Mouse (Mus musculus) hindbrain, embryonic 16.5 days (tissue): ENCODE measurements around the gene Dscam. TPM values are rescaled to one million over a fixed set of nuclear protein-coding genes. Genes with fewer than 3 reads are reported as not detected.

ENCODE experiments used
- ATAC-seq: fragments of 200-750 bp; cut with Nextera tagmentation; 2 replicates; pipeline ENCODE4 v1.8.0; 2017; ENCODE audit warnings: moderate TSS enrichment, moderate library complexity
- H3K27ac ChIP-seq: fragments of 300-500 bp; sonication (generic); 2 replicates; pipeline ENCODE4 v1.5.1; 2014; ENCODE audit warnings: low read depth, mild to moderate bottlenecking, control low read depth, low read length, moderate library complexity
- H3K27me3 ChIP-seq: fragments of 300-500 bp; sonication (generic); replicated peaks from 2 replicates; pipeline ENCODE4 v1.6.1; 2014; ENCODE audit warnings: low read length; ENCODE audit not compliant: control insufficient read depth, insufficient read depth
- H3K36me3 ChIP-seq: fragments of 300-500 bp; sonication (generic); 2 replicates; pipeline ENCODE4 v1.6.1; 2014; ENCODE audit warnings: mild to moderate bottlenecking, low read length, moderate library complexity, mixed read lengths; ENCODE audit not compliant: control insufficient read depth, insufficient read depth
- H3K4me1 ChIP-seq: fragments of 300-500 bp; sonication (generic); 2 replicates; pipeline ENCODE4 v1.6.1; 2014; ENCODE audit warnings: low read depth, low read length; ENCODE audit not compliant: control insufficient read depth, insufficient read depth
- H3K4me2 ChIP-seq: fragments of 300-500 bp; sonication (generic); 2 replicates; pipeline ENCODE4 v1.6.1; 2014; ENCODE audit warnings: mild to moderate bottlenecking, low read length, control low read depth, moderate library complexity
- H3K4me3 ChIP-seq: fragments of 300-500 bp; sonication (generic); 2 replicates; pipeline ENCODE4 v1.5.1; 2014; ENCODE audit warnings: mild to moderate bottlenecking, low read length, control low read depth, moderate library complexity
- H3K9ac ChIP-seq: fragments of 300-500 bp; sonication (generic); 2 replicates; pipeline ENCODE4 v1.6.1; 2014; ENCODE audit warnings: low read depth, mild to moderate bottlenecking, control low read depth, low read length, moderate library complexity
- H3K9me3 ChIP-seq: fragments of 300-500 bp; sonication (generic); 2 replicates; pipeline ENCODE4 v1.6.1; 2014; ENCODE audit warnings: mild to moderate bottlenecking, low read length, moderate library complexity; ENCODE audit not compliant: control insufficient read depth
- WGBS: fragments of 180-500 bp; shearing (Covaris S2); extraction: QIAGEN DNeasy Blood & Tissue Kit; methylation state at CpG from one replicate; pipeline ENCODE4 v1.1.7; 2014; 5-methylcytosine and 5-hydroxymethylcytosine counted together
- polyA plus RNA-seq: library from polyadenylated mRNA; unstranded; fragments of >200 nt; fragmentation: Nextera tagmentation; extraction: Ambion mirVana; gene quantifications from 2 replicates; pipeline ENCODE4 v1.2.1, GENCODE M21; 2015

Gene Dscam
- polyA plus RNA-seq, 1 experiment from 2014 or later: 13.1 TPM

DNA sequence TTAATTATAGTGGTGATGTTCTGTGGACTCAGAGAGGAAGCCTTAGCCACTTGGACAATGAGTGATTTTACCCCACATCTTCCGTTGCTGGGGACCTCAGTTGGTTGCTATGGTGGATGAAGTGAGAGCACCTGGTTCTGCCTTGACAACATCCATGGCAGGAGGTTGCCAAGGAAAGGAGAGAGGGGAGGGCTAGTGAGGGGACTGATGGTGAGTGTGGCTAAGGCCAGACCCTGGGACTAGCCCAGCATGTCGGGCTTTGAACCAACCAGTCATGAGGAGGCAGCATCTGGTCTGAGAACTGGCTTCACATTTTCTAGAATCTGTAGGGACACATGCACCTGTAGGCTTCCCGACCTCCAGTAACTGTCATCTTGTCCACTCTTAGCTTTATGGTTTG lies 439.7 kb downstream of the Dscam start:
- 74% methylated on average over 3 of the region's 3 CpGs for WGBS
- H3K4me2 ChIP-seq: no peak overlapping the region
- H3K36me3 ChIP-seq: no peaks in the 10 kb centered on the region
- H3K9ac ChIP-seq: no peak overlapping the region
- H3K27me3 ChIP-seq: no peaks in the 10 kb centered on the region
- H3K4me1 ChIP-seq: peaks cover 14% of the 10 kb centered on the region
- H3K9me3 ChIP-seq: no peaks in the 10 kb centered on the region
- ATAC-seq: no peak
- no peak overlapping the region for H3K4me3 ChIP-seq
- peak overlapping the region; percentile 39; the same call in 1 of the 2 replicates for H3K27ac ChIP-seq

GRCm38 (mm10) chr16:96727836-96728774 lies 442.4 kb downstream of the Dscam start:
- H3K4me3 ChIP-seq: no peak overlapping the region
- no peak overlapping the region for H3K9ac ChIP-seq
- H3K4me1 ChIP-seq: peaks cover 23% of the 10 kb centered on the region
- H3K9me3 ChIP-seq: no peaks in the 10 kb centered on the region
- 50% methylated on average over 13 of the region's 13 CpGs for WGBS
- H3K36me3 ChIP-seq: no peaks in the 10 kb centered on the region
- H3K4me2 ChIP-seq: no peak overlapping the region
- no peak for ATAC-seq
- H3K27ac ChIP-seq: peak overlapping the region; percentile 41; the same call in 1 of the 2 replicates
- no peaks in the 10 kb centered on the region for H3K27me3 ChIP-seq

- Histone ChIP-seq H3K4me3 (no peak overlapping the region), H3K27me3 (no peaks in the 10 kb centered on the region), H3K4me1 (peaks cover 26% of the 10 kb centered on the region), H3K9ac (no peak overlapping the region), H3K4me2 (no peak overlapping the region), H3K36me3 (no peaks in the 10 kb centered on the region), H3K27ac (peak overlapping the region; percentile 71), H3K9me3 (no peaks in the 10 kb centered on the region)
- peak; percentile 68 for ATAC-seq
- WGBS: 51% methylated on average over 8 of the region's 8 CpGs
Observed at GRCm38 (mm10) chr16:96725071-96725724, 445.4 kb downstream of the Dscam start.

- Histone ChIP-seq H3K4me3 (no peak overlapping the region), H3K9ac (no peak overlapping the region), H3K36me3 (no peaks in the 10 kb centered on the region), H3K4me1 (peaks cover 26% of the 10 kb centered on the region), H3K9me3 (no peaks in the 10 kb centered on the region), H3K27me3 (no peaks in the 10 kb centered on the region), H3K27ac (no peak overlapping the region), H3K4me2 (no peak overlapping the region)
- 44% methylated on average over 5 of the region's 5 CpGs for WGBS
- no peak for ATAC-seq
Observed at GRCm38 (mm10) chr16:96724591-96724990, 446.0 kb downstream of the Dscam start.

GRCm38 (mm10) chr16:96724123-96724522 lies 446.4 kb downstream of the Dscam start:
- H3K27me3 ChIP-seq: no peaks in the 10 kb centered on the region
- no peaks in the 10 kb centered on the region for H3K36me3 ChIP-seq
- H3K4me1 ChIP-seq: peaks cover 26% of the 10 kb centered on the region
- WGBS: 44% methylated on average over 3 of the region's 3 CpGs
- H3K4me3 ChIP-seq: no peak overlapping the region
- no peaks in the 10 kb centered on the region for H3K9me3 ChIP-seq
- H3K27ac ChIP-seq: no peak overlapping the region
- H3K9ac ChIP-seq: no peak overlapping the region
- no peak overlapping the region for H3K4me2 ChIP-seq
- no peak for ATAC-seq

- no peak overlapping the region for H3K27ac ChIP-seq
- 92% methylated on average over 2 of the region's 2 CpGs for WGBS
- no peak for ATAC-seq
Observed at GRCm38 (mm10) chr16:96723066-96723669, 447.4 kb downstream of the Dscam start.

DNA sequence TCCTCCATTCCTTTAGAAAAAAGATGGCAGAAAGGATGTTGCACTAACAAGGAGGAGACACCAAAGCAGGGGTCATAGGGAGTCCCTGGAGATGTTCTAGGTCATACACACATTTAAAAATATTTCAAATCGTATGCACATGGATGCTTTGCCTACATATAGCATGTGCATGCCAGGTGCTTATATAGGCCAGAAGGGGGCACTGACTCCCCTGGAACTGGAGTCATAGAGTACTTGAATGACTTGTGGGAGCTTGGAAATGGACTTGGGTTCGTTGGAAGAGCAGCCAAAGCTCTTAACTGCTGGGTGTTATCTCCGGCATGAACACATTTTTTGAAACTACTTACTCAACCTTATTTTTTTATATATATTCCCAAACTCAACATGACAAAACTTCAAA lies 448.4 kb downstream of the Dscam start:
- no peaks in the 10 kb centered on the region for H3K27me3 ChIP-seq
- H3K36me3 ChIP-seq: no peaks in the 10 kb centered on the region
- no peak overlapping the region for H3K4me3 ChIP-seq
- H3K27ac ChIP-seq: no peak overlapping the region
- ATAC-seq: no peak
- H3K9ac ChIP-seq: no peak overlapping the region
- no peaks in the 10 kb centered on the region for H3K9me3 ChIP-seq
- H3K4me2 ChIP-seq: no peak overlapping the region
- 73% methylated on average over 3 of the region's 3 CpGs for WGBS
- H3K4me1 ChIP-seq: peaks cover 15% of the 10 kb centered on the region

More at GRCm38 (mm10) chr16:96723066-96723669, 447.4 kb downstream of the Dscam start:
- H3K4me2 ChIP-seq: no peak overlapping the region
- H3K4me1 ChIP-seq: peaks cover 21% of the 10 kb centered on the region
- H3K9me3 ChIP-seq: no peaks in the 10 kb centered on the region
- H3K27me3 ChIP-seq: no peaks in the 10 kb centered on the region
- no peak overlapping the region for H3K4me3 ChIP-seq
- H3K9ac ChIP-seq: no peak overlapping the region
- H3K36me3 ChIP-seq: no peaks in the 10 kb centered on the region

DNA sequence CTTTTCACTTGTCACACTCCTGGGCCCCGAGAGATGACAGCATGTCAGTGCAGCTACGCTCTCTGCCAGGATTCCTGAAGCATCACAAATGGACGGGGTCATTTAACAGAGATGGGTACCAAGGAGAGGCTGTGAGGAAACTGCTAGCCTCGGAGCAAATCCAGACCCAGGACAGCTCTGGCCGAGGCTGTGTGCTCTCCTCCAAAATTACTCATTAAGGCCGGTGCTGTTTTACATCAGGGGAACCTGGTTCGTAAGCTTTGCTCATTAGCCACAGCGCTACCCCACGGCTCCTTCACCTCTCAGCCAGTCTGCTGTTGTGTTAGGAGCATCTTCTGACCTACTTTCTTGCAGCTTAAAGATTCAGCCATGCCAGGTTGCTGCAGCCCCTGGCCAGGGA lies 449.3 kb downstream of the Dscam start:
- no peaks in the 10 kb centered on the region for H3K9me3 ChIP-seq
- WGBS: 53% methylated on average over 9 of the region's 9 CpGs
- H3K4me2 ChIP-seq: no peak overlapping the region
- H3K27me3 ChIP-seq: no peaks in the 10 kb centered on the region
- no peak overlapping the region for H3K4me3 ChIP-seq
- H3K4me1 ChIP-seq: peaks cover 15% of the 10 kb centered on the region
- H3K36me3 ChIP-seq: no peaks in the 10 kb centered on the region
- H3K9ac ChIP-seq: no peak overlapping the region
- H3K27ac ChIP-seq: peak overlapping the region; percentile 57
- peak; percentile 21; the same call in 1 of the 2 replicates for ATAC-seq

- WGBS: 65% methylated on average over 5 of the region's 5 CpGs
- Histone ChIP-seq H3K36me3 (no peaks in the 10 kb centered on the region), H3K4me2 (no peak overlapping the region), H3K27ac (peak overlapping the region; percentile 57), H3K9me3 (no peaks in the 10 kb centered on the region), H3K4me3 (no peak overlapping the region), H3K9ac (no peak overlapping the region), H3K4me1 (peaks cover 12% of the 10 kb centered on the region), H3K27me3 (no peaks in the 10 kb centered on the region)
- no peak for ATAC-seq
Observed at GRCm38 (mm10) chr16:96720666-96721065, 449.9 kb downstream of the Dscam start.
